Mouse (Mus musculus) neural tube, embryonic 11.5 days (tissue): ENCODE measurements around the gene 4933415A04Rik. TPM values are rescaled to one million over a fixed set of nuclear protein-coding genes. Genes with fewer than 3 reads are reported as not detected.

ENCODE experiments used
- ATAC-seq: fragments of 200-750 bp; cut with Nextera tagmentation; 2 replicates; pipeline ENCODE4 v1.8.0; 2017; ENCODE audit warnings: moderate number of reproducible peaks, mild to moderate bottlenecking, moderate TSS enrichment, moderate library complexity; ENCODE audit not compliant: insufficient read depth, low FRiP score, low TSS enrichment
- DNase-seq: peaks from one replicate; pipeline ENCODE4 v3.0.0-alpha.2; 2015; ENCODE audit warnings: low spot score
- H3K27ac ChIP-seq: fragments of 300-500 bp; sonication (generic); 2 replicates; pipeline ENCODE4 v1.5.1; 2014; ENCODE audit warnings: low read depth, mild to moderate bottlenecking, low read length
- H3K27me3 ChIP-seq: fragments of 300-500 bp; sonication (generic); 2 replicates; pipeline ENCODE4 v1.6.1; 2014; ENCODE audit warnings: mild to moderate bottlenecking, low read length, mixed read lengths; ENCODE audit not compliant: control insufficient read depth, insufficient read depth
- H3K36me3 ChIP-seq: fragments of 300-500 bp; sonication (generic); 2 replicates; pipeline ENCODE4 v1.6.1; 2014; ENCODE audit warnings: mild to moderate bottlenecking, low read length, moderate library complexity, mixed read lengths; ENCODE audit not compliant: control insufficient read depth, insufficient read depth
- H3K4me1 ChIP-seq: fragments of 300-500 bp; sonication (generic); 2 replicates; pipeline ENCODE4 v1.6.1; 2014; ENCODE audit warnings: low read length, mixed read lengths; ENCODE audit not compliant: control insufficient read depth, insufficient read depth
- H3K4me2 ChIP-seq: fragments of 300-500 bp; sonication (generic); 2 replicates; pipeline ENCODE4 v1.6.1; 2014; ENCODE audit warnings: low read depth, mild to moderate bottlenecking, moderate library complexity
- H3K4me3 ChIP-seq: fragments of 300-500 bp; sonication (generic); 2 replicates; pipeline ENCODE4 v1.5.1; 2014; ENCODE audit warnings: low read depth, low read length
- H3K9ac ChIP-seq: fragments of 300-500 bp; sonication (generic); 2 replicates; pipeline ENCODE4 v1.6.1; 2014; ENCODE audit warnings: mild to moderate bottlenecking, low read length
- H3K9me3 ChIP-seq: fragments of 300-500 bp; sonication (generic); 2 replicates; pipeline ENCODE4 v1.6.1; 2016; ENCODE audit warnings: low read length; ENCODE audit not compliant: control insufficient read depth
- WGBS: fragments of 180-500 bp; shearing (Covaris S2); extraction: QIAGEN DNeasy Blood & Tissue Kit; methylation state at CpG from one replicate; pipeline ENCODE4 v1.1.7; 2014; 5-methylcytosine and 5-hydroxymethylcytosine counted together
- polyA plus RNA-seq: library from polyadenylated mRNA; unstranded; fragments of >200 nt; fragmentation: Nextera tagmentation; extraction: Ambion mirVana; gene quantifications from 2 replicates; pipeline ENCODE4 v1.2.1, GENCODE M21; 2014

The 4933415A04Rik gene
- polyA plus RNA-seq, 1 experiment from 2014 or later, result 12.5 TPM

DNA sequence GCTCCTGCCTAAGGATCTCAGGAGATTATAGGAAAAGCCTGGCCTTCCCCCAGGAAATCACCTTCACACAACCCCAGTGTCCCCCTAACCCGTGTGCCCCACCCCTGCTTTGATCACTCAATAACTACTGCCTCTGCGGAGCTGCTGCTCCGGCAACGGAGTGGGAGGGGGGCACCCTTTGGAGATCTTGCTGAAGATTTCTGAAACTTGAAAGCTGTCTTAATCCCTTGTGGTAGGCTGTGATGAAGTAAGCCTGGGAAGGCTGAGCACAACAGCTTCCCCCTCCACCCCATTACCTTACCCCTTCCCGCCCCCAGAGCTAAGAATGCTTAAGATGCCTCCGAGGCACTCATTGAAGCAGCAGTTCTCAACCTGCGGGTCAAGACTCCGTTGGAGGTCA is 21.0 kb upstream of the 4933415A04Rik start:
- Histone ChIP-seq H3K4me2 (no peak overlapping the region), H3K9ac (no peak overlapping the region), H3K4me1 (peaks cover 5% of the 10 kb centered on the region; the same call in 1 of the 2 replicates), H3K27ac (peak overlapping the region; percentile 36; the same call in 1 of the 2 replicates), H3K27me3 (no peaks in the 10 kb centered on the region), H3K36me3 (no peaks in the 10 kb centered on the region; the same call in none of the 2 replicates), H3K4me3 (no peak overlapping the region), H3K9me3 (no peaks in the 10 kb centered on the region)
- WGBS, result 9% methylated on average over 8 of the region's 8 CpGs
- DNase-seq, result no peak
- no peak for ATAC-seq

DNA sequence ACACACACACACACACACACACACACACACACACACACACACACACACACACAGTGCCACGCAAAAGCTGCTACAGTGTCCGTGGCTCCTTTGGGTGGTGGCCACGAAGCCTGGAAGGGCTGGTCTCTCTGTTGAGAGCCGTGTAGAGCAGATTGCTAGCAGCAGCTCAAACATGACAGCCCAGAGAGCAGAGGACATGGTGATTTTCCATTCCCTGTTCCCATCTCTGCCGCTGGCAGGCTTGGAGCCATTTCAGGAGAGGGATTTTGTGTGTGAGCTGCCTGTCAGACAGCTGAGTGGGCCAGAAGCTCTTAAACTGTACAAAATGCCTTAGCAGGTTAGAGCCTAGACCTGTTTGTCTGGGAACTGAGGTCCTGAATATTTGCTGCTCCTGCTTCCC is 20.1 kb upstream of the 4933415A04Rik start:
- no peaks in the 10 kb centered on the region for H3K9me3 ChIP-seq
- H3K4me2 ChIP-seq, result no peak overlapping the region
- ATAC-seq, result no peak
- no peaks in the 10 kb centered on the region; the same call in none of the 2 replicates for H3K36me3 ChIP-seq
- DNase-seq, result no peak
- no peak overlapping the region for H3K4me3 ChIP-seq
- WGBS, result 73% methylated on average over 5 of the region's 5 CpGs
- H3K27ac ChIP-seq, result no peak overlapping the region
- peaks cover 5% of the 10 kb centered on the region; the same call in 1 of the 2 replicates for H3K4me1 ChIP-seq
- no peaks in the 10 kb centered on the region for H3K27me3 ChIP-seq
- no peak overlapping the region for H3K9ac ChIP-seq

DNA sequence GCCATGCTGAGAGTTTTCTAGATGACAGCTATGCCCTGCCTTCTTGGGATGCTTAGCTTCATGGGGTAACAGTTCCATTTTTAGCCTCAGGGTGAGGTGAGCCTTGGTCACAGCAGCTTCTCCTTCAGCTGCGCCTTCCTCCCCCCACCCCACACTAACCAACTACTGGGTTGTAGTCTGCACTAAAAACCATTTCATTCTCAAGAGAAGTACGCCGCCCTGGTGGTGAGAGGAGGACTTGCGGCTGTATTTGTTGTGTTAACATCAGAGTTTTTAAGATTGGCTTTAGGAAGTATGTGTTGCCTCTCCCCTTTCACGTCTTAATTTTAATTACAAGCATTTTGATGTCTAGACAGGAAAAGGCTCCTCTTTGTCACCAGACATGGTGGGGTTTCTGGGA is 18.6 kb upstream of the 4933415A04Rik start:
- Histone ChIP-seq H3K9ac (no peak overlapping the region), H3K36me3 (no peaks in the 10 kb centered on the region; the same call in none of the 2 replicates), H3K4me3 (no peak overlapping the region), H3K27me3 (no peaks in the 10 kb centered on the region), H3K4me2 (no peak overlapping the region), H3K27ac (no peak overlapping the region), H3K4me1 (peaks cover 5% of the 10 kb centered on the region; the same call in 1 of the 2 replicates), H3K9me3 (no peaks in the 10 kb centered on the region)
- WGBS, result 80% methylated on average over 5 of the region's 5 CpGs
- DNase-seq, result no peak
- no peak for ATAC-seq

DNA sequence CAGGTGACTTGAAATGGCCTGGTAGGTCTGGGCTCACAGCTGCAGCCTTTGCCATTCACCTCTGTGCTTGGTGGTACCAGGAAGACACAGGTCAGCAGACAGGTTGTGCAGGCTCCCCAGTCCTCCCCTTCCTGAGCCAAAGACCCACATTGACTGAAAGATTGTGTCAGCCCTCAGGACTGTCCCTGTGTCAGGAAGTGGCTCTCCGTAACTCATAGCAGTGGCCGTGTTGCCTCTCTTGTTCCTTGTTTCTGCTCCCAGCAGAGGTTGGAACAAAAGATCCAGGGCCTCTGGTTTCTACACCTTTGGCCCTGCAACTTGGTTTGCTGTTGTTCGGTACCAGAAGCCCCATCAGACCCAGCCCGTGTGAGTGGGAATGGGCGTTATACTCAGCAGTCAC is 17.7 kb upstream of the 4933415A04Rik start:
- H3K27me3 ChIP-seq, result no peaks in the 10 kb centered on the region
- no peak overlapping the region for H3K27ac ChIP-seq
- no peak for DNase-seq
- H3K9me3 ChIP-seq, result no peaks in the 10 kb centered on the region
- WGBS, result 87% methylated on average over 5 of the region's 5 CpGs
- no peak overlapping the region for H3K4me2 ChIP-seq
- no peaks in the 10 kb centered on the region for H3K36me3 ChIP-seq
- peaks cover 5% of the 10 kb centered on the region; the same call in 1 of the 2 replicates for H3K4me1 ChIP-seq
- ATAC-seq, result no peak
- H3K9ac ChIP-seq, result no peak overlapping the region
- H3K4me3 ChIP-seq, result no peak overlapping the region

DNA sequence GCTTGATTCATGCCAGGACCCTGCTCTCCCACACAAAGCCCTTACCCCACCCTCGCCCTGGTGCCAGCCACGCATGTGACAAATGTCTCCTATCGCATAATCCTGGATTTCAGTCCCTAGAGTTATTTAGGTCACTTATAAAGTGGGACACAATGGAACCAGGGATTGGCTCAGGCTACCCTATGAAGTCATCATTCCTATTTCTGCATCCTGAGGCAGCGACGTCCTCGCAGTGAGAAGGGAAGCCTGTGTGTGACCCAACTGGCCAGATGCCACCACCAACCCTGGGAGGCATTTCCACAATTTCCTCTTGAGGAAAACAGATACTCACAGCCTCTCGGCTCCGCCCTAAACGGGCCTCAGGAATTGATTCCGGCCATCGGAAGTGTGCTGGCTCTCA is 17.2 kb upstream of the 4933415A04Rik start:
- no peak overlapping the region for H3K4me3 ChIP-seq
- no peaks in the 10 kb centered on the region for H3K27me3 ChIP-seq
- peaks cover 5% of the 10 kb centered on the region; the same call in 1 of the 2 replicates for H3K4me1 ChIP-seq
- no peaks in the 10 kb centered on the region for H3K36me3 ChIP-seq
- ATAC-seq (no peak), DNase-seq (peak; percentile 29)
- no peak overlapping the region for H3K27ac ChIP-seq
- H3K4me2 ChIP-seq, result no peak overlapping the region
- H3K9ac ChIP-seq, result no peak overlapping the region
- 83% methylated on average over 11 of the region's 11 CpGs for WGBS
- H3K9me3 ChIP-seq, result no peaks in the 10 kb centered on the region

DNA sequence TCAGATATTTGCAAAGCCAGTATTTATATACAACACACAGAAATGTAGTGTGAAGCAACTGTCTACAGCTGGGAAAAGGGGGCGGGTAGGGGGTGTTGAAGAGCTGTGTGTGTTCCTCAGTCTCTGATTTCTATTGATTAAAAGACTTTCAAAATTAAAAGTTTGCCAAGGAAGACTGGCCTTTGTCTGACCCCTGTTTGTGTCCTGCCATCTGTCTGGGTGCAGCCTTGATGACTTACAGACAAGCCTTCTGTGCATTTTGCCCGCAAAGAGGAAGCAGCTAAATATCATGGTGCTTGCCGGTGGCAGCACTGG is 11.8 kb upstream of the 4933415A04Rik start:
- H3K4me1 ChIP-seq, result peaks cover 14% of the 10 kb centered on the region; the same call in 1 of the 2 replicates
- ATAC-seq, result peak; percentile 43; the same call in 1 of the 2 replicates
- H3K9me3 ChIP-seq, result no peaks in the 10 kb centered on the region
- peak overlapping the region; percentile 0; the same call in 1 of the 2 replicates for H3K4me2 ChIP-seq
- WGBS, result 16% methylated on average over 3 of the region's 3 CpGs
- no peak for DNase-seq
- no peaks in the 10 kb centered on the region for H3K27me3 ChIP-seq
- no peak overlapping the region for H3K4me3 ChIP-seq
- peak overlapping the region; percentile 86 for H3K27ac ChIP-seq
- H3K9ac ChIP-seq, result peak overlapping the region; percentile 39
- peaks cover 4% of the 10 kb centered on the region for H3K36me3 ChIP-seq

DNA sequence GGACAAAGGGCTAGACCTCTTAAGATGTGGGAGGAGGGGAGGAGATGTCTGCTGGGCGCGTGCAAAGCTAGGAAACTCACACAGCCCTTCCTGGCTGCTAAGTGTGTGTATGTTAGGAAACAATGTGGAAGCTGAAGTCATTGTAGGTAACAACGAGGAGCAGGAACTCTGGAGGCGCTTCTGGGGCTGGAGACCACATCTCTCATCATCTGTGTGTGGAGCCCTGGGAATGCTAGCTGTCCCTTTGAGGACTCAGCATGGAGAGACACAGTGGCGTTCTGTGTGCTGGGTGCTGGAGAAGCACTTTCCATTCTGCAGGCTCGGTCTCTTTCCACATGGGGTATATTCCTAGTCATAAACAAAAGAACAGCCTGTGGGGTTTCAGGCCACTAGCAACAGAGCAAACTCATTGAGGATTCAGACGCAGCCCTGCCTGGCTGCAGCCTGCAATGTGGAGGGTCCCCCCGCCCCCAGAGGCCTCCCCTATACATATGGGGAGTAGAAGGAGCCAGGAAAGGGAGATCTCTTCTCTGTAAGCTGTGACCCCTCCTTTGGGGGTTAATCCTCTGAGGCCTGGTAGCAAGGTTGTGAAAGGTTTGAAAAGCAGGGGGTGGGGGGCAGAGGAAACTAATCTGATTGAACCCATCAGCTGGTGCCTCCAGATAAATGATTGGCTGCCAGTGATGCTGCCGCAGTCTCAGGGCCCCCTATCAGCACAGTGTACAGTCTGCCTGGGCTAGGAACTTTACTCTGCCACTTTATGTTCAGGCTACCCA is 11.3 kb upstream of the 4933415A04Rik start:
- peak; percentile 77 for ATAC-seq
- 16% methylated on average over 9 of the region's 9 CpGs for WGBS
- peaks cover 14% of the 10 kb centered on the region; the same call in 1 of the 2 replicates for H3K4me1 ChIP-seq
- H3K9ac ChIP-seq, result peak overlapping the region; percentile 39
- peak overlapping the region; percentile 0; the same call in 1 of the 2 replicates for H3K4me2 ChIP-seq
- peaks cover 6% of the 10 kb centered on the region for H3K36me3 ChIP-seq
- H3K4me3 ChIP-seq, result no peak overlapping the region
- peak overlapping the region; percentile 86 for H3K27ac ChIP-seq
- peak; percentile 60 for DNase-seq
- no peaks in the 10 kb centered on the region for H3K27me3 ChIP-seq
- no peaks in the 10 kb centered on the region for H3K9me3 ChIP-seq

DNA sequence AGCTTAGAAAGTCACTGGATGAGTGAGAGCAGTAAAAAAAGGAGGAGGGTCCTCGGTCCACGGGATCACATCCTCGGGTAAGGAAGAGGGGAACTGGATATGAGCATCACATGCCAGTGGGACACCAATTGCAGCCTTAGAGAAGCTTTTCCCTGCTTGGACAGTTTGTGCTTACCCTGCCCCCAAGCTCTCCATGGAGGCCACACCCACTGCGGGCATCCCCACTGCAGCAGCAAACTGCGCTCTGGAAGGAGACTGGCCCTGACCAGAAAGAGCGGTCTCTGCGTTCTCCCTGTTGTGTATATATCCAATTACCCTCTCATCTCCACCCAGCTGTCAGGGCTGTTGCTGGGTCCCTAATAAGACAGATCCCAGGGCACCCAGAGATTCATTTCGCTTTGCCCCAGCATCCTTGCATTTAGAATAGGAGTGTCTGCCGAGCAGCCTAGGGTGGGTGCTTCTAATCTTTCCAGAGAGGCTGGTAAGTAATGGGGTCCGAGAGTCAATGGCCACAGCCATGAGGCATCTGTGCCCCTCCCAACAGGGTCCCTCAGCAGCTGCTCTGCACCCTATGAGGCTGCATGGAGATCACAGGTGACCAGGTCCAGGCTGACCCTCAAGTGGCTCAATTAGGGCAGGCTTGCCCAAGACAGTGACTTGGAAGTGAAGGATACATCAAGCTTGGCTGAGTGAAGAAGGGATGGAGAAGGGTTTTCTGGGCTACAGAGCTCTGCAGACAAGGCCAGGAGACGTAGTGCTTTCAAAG is 8.9 kb upstream of the 4933415A04Rik start:
- ATAC-seq (no peak), DNase-seq (no peak)
- H3K27me3 ChIP-seq, result no peaks in the 10 kb centered on the region
- no peaks in the 10 kb centered on the region for H3K9me3 ChIP-seq
- H3K27ac ChIP-seq, result no peak overlapping the region
- peaks cover 6% of the 10 kb centered on the region for H3K36me3 ChIP-seq
- peaks cover 14% of the 10 kb centered on the region; the same call in 1 of the 2 replicates for H3K4me1 ChIP-seq
- H3K9ac ChIP-seq, result no peak overlapping the region
- 60% methylated on average over 11 of the region's 11 CpGs for WGBS
- H3K4me3 ChIP-seq, result no peak overlapping the region
- H3K4me2 ChIP-seq, result no peak overlapping the region
